Mouse (Mus musculus): ENCODE measurements at regions not wholly inside any gene's neighbourhood (a gene's known extent, or its start where the extent isn't known, plus 50 kb on each side); places are given as distances from the start of the nearest gene placed in this dataset.

DNA sequence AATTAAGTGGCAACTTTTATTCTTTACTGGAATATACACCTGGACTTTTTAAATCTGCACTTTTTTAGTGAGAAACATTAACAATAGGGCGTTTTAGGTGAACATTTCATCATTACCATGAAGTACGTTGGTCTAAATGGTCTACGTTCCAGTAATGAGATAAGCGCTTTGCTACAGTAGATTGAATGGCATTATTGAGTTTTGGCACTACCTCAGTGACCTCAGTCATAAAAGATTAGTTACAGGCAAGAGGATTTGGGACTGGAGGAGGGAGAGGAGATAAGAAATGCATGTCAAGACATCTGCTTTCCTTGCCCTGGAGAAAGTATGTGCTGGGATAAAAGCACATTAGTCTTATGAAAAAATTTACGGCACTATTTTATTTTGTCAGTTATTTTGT, 98.3 kb downstream of the Gm11146 start:
- TF ChIP-seq CTCF (IDR thresholded peaks at IDR 0.05; ENCODE audit: borderline replicate concordance, insufficient read depth, low read depth, low read length), result no peak
- TF ChIP-seq POLR2A (IDR thresholded peaks at IDR 0.05; ENCODE audit: borderline replicate concordance, insufficient read depth, low read length), result no peak
